Mouse (Mus musculus): ENCODE results near the gene Dgkb. TPM values are rescaled to one million over a fixed set of nuclear protein-coding genes. Genes with fewer than 3 reads are reported as not detected.

The Dgkb gene
- total RNA-seq, 2 experiments from 2014 or later = not detected

DNA sequence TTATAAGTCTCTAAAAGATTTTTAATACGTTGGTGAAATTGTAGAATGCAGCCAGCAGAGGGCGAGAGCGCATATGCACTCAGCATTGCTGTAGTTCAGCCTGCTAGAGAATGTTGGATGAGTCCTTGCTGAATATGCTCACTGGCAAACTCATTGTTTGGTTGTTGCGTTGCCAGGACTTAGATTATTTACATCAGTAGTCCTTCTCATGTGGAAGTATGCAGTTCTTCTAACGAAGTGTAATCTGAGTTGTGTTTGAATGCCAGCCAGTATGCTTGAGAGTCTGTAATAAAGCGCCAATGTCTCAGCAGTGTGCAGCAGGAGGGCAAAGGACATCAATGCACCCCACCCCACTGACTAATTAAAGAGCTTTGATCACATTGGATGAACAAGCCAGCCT lies 525.1 kb downstream of the Dgkb start:
- no peak for ATAC-seq (replicated peaks; ENCODE audit: low FRiP score, poor library complexity, severe bottlenecking)

DNA sequence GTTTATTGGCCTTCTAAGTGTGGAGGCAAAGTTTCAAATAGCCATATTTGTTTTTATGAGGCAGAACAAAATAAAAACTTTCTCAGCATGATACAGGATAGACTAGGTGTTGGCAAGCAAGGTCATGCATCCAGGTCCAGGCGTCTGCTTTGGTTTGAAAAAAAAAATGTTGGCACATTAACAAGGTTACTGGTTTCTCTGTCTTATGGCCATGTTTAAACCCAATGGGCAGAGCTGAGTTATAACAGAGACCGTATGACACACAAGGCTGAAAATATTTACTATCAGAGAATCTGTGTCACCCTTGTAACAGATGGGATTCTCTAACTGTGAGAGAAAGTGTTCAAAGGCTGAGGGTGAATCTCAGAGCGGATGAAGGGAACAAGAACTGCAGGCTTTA lies 535.0 kb downstream of the Dgkb start:
- no peak for ATAC-seq (replicated peaks; ENCODE audit: low FRiP score, poor library complexity, severe bottlenecking)

GRCm38 (mm10) chr12:38356386-38356785 lies 538.9 kb downstream of the Dgkb start:
- no peak for ATAC-seq (replicated peaks; ENCODE audit: low FRiP score, poor library complexity, severe bottlenecking)

GRCm38 (mm10) chr12:38361491-38361890 lies 544.0 kb downstream of the Dgkb start:
- no peak for ATAC-seq (replicated peaks; ENCODE audit: low FRiP score, poor library complexity, severe bottlenecking)

GRCm38 (mm10) chr12:38371597-38371996 lies 554.1 kb downstream of the Dgkb start:
- no peak for ATAC-seq (replicated peaks; ENCODE audit: low FRiP score, poor library complexity, severe bottlenecking)

DNA sequence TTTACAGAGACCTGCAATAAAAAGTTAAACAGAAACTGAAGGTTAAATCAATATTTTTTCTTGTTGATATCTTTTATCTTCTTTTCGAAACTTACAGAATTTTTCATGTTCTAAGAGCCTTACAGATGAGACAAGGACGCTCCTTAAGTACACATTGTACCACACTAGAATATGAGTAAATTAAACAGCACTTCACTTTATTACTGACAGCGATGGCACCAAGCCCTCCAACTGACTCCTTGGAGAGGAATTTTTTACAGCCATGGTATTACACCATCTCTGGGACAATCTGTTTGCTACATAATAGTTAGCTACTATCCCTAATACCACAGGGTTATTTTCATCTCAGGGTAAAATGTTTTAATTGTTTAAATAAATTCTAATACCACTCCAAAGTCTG lies 556.6 kb downstream of the Dgkb start:
- ATAC-seq (replicated peaks; ENCODE audit: low FRiP score, poor library complexity, severe bottlenecking) = no peak

DNA sequence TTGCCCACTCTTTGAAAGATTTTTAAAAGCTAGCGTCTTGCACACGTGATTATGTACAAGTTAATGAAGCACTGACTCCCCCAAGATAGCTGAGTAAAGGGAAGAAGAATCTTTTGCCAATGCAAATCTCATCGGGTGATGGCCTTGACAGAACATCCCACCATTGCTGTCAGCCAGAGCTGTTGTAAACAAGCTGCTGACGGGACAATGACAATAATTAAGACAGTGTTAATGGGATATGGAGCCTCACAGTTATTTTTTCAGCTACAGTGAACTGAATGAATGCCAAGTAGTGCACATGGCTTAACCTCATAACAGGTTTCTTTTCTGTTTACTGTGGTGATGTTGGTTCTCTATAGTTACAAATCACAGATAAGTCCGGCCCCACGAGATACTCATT lies 568.4 kb downstream of the Dgkb start:
- ATAC-seq (replicated peaks; ENCODE audit: low FRiP score, poor library complexity, severe bottlenecking) = no peak

DNA sequence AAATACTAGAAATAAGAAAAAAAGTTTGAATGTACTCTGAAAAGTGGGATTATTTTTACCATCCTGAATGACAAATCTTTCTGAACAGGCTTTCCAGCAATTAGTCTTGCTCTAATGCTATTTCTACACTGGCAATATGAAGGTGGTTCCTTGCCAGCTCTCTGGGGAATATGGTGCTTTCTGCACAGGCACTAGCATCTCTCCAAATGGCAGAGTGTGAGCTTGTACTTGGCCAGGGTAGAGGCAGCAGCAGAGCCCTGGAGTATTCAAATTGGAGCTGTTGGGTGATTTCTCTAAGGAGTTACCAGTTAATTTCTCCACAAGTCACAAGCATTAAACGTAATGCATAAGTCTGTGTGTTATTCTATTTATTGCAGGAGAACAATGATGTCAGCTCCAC lies 569.5 kb downstream of the Dgkb start:
- ATAC-seq (replicated peaks; ENCODE audit: low FRiP score, poor library complexity, severe bottlenecking) = no peak

- ATAC-seq (replicated peaks; ENCODE audit: low FRiP score, poor library complexity, severe bottlenecking) = no peak
Observed at GRCm38 (mm10) chr12:38387654-38388053, 570.1 kb downstream of the Dgkb start.

DNA sequence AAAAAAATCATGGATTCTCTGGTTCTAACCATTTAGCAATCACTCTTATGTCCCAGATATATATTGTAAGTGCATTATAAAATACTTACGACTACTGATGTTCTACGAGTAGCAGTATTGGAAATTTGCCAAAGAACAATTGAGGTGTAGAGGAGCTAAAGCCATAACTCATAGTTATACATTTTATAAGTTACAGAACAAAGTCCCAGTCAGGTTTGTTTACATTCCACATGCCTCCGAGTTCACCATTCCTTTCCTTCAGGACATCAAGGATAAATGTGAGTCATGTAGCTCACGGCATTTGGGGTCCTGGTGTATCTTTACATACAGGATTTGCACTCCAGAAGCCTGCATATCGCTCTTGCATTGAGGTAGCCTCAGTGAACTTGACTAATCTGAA lies 570.7 kb downstream of the Dgkb start:
- ATAC-seq (replicated peaks; ENCODE audit: low FRiP score, poor library complexity, severe bottlenecking) = no peak

DNA sequence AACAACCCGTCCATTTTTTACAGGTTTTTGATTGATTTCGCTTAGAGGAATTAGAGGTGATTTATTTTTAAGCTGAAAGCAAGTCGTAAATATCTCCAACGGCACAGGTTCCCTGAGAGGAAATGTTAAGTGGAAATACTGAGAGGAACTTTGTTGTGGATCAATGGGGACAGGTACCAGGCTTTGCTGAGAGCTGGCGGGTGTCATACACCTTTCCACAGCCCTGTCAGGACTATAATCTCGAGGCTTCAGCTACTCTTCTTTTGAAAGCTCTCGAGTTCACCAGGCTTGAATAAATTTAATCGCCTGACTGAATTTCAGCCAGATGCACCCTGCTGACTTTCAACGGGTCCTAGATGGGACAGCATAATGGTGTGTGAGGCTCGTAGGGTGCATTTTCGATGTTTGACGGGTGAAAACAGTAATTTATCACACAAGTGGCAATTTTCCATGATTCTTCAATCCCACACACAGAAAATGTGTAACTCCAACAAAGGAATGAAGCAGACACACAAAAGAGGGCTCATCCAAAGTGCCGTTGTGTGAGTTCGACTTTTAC lies 580.3 kb downstream of the Dgkb start:
- ATAC-seq (replicated peaks; ENCODE audit: low FRiP score, poor library complexity, severe bottlenecking) = no peak

DNA sequence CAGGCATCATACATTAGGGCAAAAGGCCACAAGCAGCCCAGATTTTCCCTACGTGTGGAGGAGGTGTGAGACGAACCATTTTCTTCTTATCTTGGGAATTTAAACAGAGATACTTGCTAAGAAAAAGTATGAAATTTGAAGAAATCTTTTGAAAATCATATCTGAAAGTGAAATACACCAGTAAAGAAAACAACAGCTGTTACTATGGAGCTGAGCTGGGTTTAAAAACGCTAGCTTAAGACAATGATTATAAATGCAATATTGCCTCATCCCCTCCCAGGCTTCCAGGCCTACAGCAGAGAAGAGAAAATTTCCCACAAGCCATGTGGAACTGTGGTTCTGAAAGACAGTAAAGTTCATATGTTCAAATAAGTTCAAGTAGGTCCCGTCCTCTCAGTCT lies 582.6 kb downstream of the Dgkb start:
- ATAC-seq (replicated peaks; ENCODE audit: low FRiP score, poor library complexity, severe bottlenecking) = no peak

- no peak for ATAC-seq (replicated peaks; ENCODE audit: low FRiP score, poor library complexity, severe bottlenecking)
Observed at GRCm38 (mm10) chr12:38435364-38436130, 618.0 kb downstream of the Dgkb start.

- no peak for ATAC-seq (replicated peaks; ENCODE audit: low FRiP score, poor library complexity, severe bottlenecking)
Observed at GRCm38 (mm10) chr12:38436131-38436436, 618.6 kb downstream of the Dgkb start.

DNA sequence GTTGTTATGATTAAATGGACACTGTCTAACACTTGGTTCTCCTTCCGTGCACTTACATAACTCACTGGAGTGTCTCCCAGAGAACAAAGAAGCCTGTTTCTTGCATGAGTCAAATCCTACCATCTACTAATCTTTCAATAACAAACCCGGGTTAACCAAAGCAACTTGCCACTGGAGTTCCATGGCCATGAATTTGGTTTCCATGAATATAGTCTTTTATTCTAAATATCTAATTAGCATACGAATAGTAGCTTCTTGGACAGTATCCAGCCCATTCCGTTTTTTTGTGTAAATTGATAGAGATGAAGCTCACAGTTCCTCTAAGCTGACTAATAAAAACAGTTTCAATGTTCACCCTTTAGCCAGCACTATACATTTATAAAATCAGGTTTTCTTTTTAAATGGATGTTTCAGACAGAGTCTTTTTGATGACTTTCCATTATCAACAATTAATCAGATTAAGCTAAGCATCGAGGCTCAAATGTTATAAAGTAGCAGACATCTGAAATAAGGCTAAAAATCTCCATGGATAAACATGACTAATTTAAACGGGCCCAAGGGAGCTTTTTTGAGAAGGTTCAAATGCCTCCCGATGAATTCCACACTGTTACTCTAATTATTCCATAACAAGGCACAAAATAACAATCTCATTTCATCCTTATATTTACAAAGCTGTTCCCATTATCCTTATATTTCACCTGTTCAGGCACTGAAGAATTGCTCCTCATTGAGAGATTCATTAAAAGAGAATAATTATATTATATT lies 633.0 kb downstream of the Dgkb start:
- no peak for ATAC-seq (replicated peaks; ENCODE audit: low FRiP score, poor library complexity, severe bottlenecking)

DNA sequence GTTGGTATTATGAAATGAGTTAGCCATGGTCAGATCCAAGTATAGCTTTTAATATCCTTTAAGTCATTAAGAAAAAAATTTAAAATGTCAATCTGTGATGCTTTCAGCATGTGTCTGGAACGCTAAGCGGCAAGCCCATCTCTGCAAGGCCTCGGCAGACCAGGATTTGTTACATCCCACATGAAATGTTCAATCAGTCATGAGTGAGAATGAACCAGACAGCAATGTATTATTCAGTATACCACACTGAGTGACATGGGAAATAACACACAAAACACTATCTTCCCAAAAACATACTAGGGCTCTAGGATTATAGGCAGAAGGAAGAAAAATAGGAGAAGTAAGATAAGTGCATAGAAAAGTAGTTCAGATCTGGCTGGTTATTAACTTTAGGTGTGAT lies 634.2 kb downstream of the Dgkb start:
- ATAC-seq (replicated peaks; ENCODE audit: low FRiP score, poor library complexity, severe bottlenecking) = no peak

GRCm38 (mm10) chr12:38468191-38468590 lies 650.7 kb downstream of the Dgkb start:
- no peak for ATAC-seq (replicated peaks; ENCODE audit: low FRiP score, poor library complexity, severe bottlenecking)

GRCm38 (mm10) chr12:38468605-38469004 lies 651.1 kb downstream of the Dgkb start:
- no peak for ATAC-seq (replicated peaks; ENCODE audit: low FRiP score, poor library complexity, severe bottlenecking)

DNA sequence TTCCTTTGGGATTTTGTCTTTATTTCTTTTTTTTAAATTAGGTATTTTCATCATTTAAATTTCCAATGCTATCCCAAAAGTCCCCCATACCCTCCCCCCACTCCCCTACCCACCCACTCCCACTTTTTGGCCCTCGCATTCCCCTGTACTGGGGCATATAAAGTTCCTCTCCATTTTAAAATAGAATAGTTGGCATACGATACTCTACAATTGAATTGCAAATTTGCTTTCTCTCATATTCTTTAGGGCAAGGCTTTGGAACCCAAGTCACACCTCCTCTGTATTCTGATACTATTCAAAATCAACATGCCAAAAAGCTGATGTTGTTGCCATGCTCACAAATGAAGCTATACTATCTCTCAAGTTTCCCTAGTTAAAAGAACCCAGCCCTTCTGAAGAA lies 679.7 kb downstream of the Dgkb start:
- ATAC-seq (replicated peaks; ENCODE audit: low FRiP score, poor library complexity, severe bottlenecking) = no peak

GRCm38 (mm10) chr12:38500931-38501330 lies 683.4 kb downstream of the Dgkb start:
- no peak for ATAC-seq (replicated peaks; ENCODE audit: low FRiP score, poor library complexity, severe bottlenecking)

DNA sequence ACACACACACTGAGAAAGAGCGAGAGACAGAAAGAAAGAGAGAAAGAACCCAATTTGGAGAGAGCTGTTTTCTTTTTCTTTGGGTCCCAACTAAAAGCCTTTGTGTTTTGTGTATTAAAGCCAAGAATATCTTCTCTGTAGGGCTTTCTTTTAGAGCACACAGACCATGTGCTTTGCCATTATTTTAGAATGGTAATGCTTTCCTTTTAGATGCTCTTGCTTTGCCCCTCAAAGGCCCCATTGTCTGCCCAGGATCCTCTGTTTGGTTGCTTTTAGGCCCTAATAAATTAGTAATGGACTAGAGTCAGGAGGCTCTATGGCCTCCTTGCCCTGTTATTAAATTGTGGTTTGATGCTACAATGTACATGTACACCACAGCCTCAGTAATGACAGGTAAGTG lies 690.7 kb downstream of the Dgkb start:
- no peak for ATAC-seq (replicated peaks; ENCODE audit: low FRiP score, poor library complexity, severe bottlenecking)

All from erythroid progenitor cell, adult 5-6 weeks (primary cell).